Mouse (Mus musculus) hindbrain, embryonic 15.5 days (tissue): Measurements from ENCODE around the gene Mst1r. TPM values are rescaled to one million over a fixed set of nuclear protein-coding genes. Genes with fewer than 3 reads are reported as not detected.
A peak's percentile ranks its signal among the peaks of the same experiment; 100 is the strongest.

Experiments
- ATAC-seq: fragments of 200-750 bp; cut with Nextera tagmentation; 2 replicates; pipeline ENCODE4 v1.8.0; 2017; ENCODE audit warnings: low read depth, moderate number of reproducible peaks, moderate TSS enrichment; ENCODE audit not compliant: low FRiP score
- H3K27ac ChIP-seq: fragments of 300-500 bp; sonication (generic); replicated peaks from 2 replicates; pipeline ENCODE4 v1.5.1; 2015; ENCODE audit warnings: mild to moderate bottlenecking, inconsistent platforms
- H3K27me3 ChIP-seq: fragments of 300-500 bp; sonication (generic); 2 replicates; pipeline ENCODE4 v1.6.1; 2015; ENCODE audit warnings: control low read depth, inconsistent platforms
- H3K36me3 ChIP-seq: fragments of 300-500 bp; sonication (generic); 2 replicates; pipeline ENCODE4 v1.6.1; 2015; ENCODE audit warnings: control low read depth, inconsistent platforms
- H3K4me1 ChIP-seq: fragments of 300-500 bp; sonication (generic); replicated peaks from 2 replicates; pipeline ENCODE4 v1.6.1; 2015; ENCODE audit warnings: control low read depth, inconsistent platforms
- H3K4me2 ChIP-seq: fragments of 300-500 bp; sonication (generic); 2 replicates; pipeline ENCODE4 v1.6.1; 2015; ENCODE audit warnings: moderate library complexity, mild to moderate bottlenecking, inconsistent platforms
- H3K4me3 ChIP-seq: fragments of 300-500 bp; sonication (generic); 2 replicates; pipeline ENCODE4 v1.5.1; 2015; ENCODE audit warnings: mild to moderate bottlenecking, inconsistent platforms
- H3K9ac ChIP-seq: fragments of 300-500 bp; sonication (generic); 2 replicates; pipeline ENCODE4 v1.6.1; 2015; ENCODE audit warnings: inconsistent platforms
- H3K9me3 ChIP-seq: fragments of 300-500 bp; sonication (generic); 2 replicates; pipeline ENCODE4 v1.6.1; 2016; ENCODE audit warnings: control low read depth, inconsistent platforms
- WGBS: fragments of 180-500 bp; shearing (Covaris S2); methylation state at CpG from one replicate; pipeline ENCODE4 v1.1.7; 2015; 5-methylcytosine and 5-hydroxymethylcytosine counted together
- polyA plus RNA-seq: library from polyadenylated mRNA; unstranded; fragments of >200 nt; fragmentation: Nextera tagmentation; extraction: Ambion mirVana; gene quantifications from 2 replicates; pipeline ENCODE4 v1.2.1, GENCODE M21; 2015

The Mst1r gene
- polyA plus RNA-seq = 1.4 and 1.9 TPM in 2 replicates

GRCm38 (mm10) chr9:107906252-107906966, at the start of gene Mst1r:
Mst1r (plus strand) TSS chr9:107906873.
- Histone ChIP-seq H3K4me1 (peaks cover 18% of the 10 kb centered on the region), H3K4me2 (peak within 1 kb of the TSS; percentile 53), H3K36me3 (no peaks in the 10 kb centered on the region), H3K9ac (peak within 1 kb of the TSS; percentile 20; the same call in 1 of the 2 replicates), H3K9me3 (no peaks in the 10 kb centered on the region), H3K4me3 (peak within 1 kb of the TSS; percentile 26), H3K27ac (no peak within 1 kb of the TSS), H3K27me3 (no peaks in the 10 kb centered on the region)
- 0 out of 2 replicates have a peak, but pooled peaks have one; percentile 49 for ATAC-seq
- 20% methylated on average over 19 of the region's 19 CpGs for WGBS

- H3K4me1 ChIP-seq = no peaks in the 10 kb centered on the region
- WGBS = 97% methylated on average over 3 of the region's 3 CpGs
- H3K27me3 ChIP-seq = no peaks in the 10 kb centered on the region
- no peak overlapping the region for H3K4me2 ChIP-seq
- no peak for ATAC-seq
- peaks cover 14% of the 10 kb centered on the region; the same call in 1 of the 2 replicates for H3K36me3 ChIP-seq
- no peak overlapping the region for H3K9ac ChIP-seq
- no peak overlapping the region for H3K4me3 ChIP-seq
- no peaks in the 10 kb centered on the region for H3K9me3 ChIP-seq
- H3K27ac ChIP-seq = no peak overlapping the region
Observed at GRCm38 (mm10) chr9:107858343-107858742, 48.3 kb upstream of the Mst1r start.

DNA sequence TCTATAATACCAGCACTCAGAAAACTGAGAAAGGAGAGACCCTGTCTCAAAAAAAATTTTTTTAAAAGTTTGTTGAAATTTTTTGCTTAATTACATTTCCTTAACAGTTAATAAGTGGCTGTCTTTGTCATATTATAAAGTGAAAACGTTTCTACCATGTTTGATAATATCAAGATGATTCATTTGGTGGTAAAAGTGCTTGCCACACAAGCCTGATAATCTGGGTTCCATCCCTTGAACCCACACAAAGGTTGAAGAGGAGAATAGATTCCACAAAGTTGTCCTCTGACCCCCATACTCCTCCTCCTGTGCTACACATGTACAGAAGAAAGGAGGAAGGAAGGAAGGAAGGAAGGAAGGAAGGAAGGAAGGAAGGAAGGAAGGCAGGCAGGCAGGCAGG, 42.2 kb upstream of the Mst1r start:
- Histone ChIP-seq H3K4me3 (no peak overlapping the region), H3K9ac (no peak overlapping the region), H3K9me3 (no peaks in the 10 kb centered on the region), H3K4me1 (peaks cover 3% of the 10 kb centered on the region; the same call in 1 of the 2 replicates), H3K4me2 (no peak overlapping the region), H3K36me3 (no peaks in the 10 kb centered on the region), H3K27me3 (no peaks in the 10 kb centered on the region), H3K27ac (no peak overlapping the region)
- WGBS = 94% methylated on average over 1 of the region's 1 CpGs
- ATAC-seq = no peak

- Histone ChIP-seq H3K9me3 (no peaks in the 10 kb centered on the region), H3K9ac (no peak overlapping the region), H3K4me1 (peaks cover 12% of the 10 kb centered on the region), H3K27me3 (no peaks in the 10 kb centered on the region), H3K4me2 (no peak overlapping the region), H3K36me3 (no peaks in the 10 kb centered on the region), H3K4me3 (no peak overlapping the region), H3K27ac (no peak overlapping the region)
- 95% methylated on average over 2 of the region's 2 CpGs for WGBS
- no peak for ATAC-seq
Observed at GRCm38 (mm10) chr9:107866081-107866480, 40.6 kb upstream of the Mst1r start.

DNA sequence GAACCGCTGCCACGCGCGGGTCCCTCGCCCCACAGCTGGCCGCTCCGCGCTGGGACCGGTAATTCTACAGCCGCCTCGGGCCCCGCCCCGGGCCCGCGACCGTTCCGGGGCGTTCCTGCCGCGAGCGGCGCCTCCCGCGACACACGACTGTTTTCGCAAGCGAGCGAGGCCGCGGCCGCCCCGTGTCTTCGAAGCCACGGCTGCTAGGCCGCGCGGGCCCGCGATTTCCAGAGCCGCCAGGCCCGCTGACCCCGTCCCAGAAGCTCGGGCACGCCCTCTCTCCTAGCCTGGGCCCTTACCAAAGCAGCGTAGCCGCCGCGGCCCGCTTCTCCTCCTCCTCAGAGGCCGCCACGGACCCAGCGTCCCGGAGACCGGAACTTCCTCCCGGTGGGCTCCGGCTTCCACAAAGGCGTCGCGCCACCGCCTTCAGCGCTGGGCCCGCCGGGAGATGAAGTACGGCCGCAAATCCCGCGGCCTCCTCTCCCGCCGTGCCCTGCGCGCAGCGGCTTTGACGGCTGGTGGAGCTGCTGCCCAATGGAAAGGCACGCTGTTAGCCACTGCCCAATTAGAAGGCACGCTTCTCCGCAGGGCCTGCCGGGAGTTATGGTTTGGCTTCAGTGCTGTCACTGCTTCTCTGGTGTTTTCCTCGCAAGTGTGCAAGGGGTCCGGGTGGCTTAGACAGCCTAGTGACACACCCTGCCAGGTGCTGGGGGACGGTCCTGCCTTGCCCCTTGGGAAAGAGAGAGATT, 34.1 kb upstream of the Mst1r start:
- Histone ChIP-seq H3K27me3 (no peaks in the 10 kb centered on the region), H3K4me2 (peak overlapping the region; percentile 70), H3K27ac (peak overlapping the region; percentile 93), H3K4me1 (peaks cover 26% of the 10 kb centered on the region), H3K9me3 (no peaks in the 10 kb centered on the region), H3K36me3 (no peaks in the 10 kb centered on the region), H3K4me3 (peak overlapping the region; percentile 63), H3K9ac (peak overlapping the region; percentile 82)
- WGBS = under 1% methylated on average over 79 of the region's 80 CpGs
- ATAC-seq = peak; percentile 100

DNA sequence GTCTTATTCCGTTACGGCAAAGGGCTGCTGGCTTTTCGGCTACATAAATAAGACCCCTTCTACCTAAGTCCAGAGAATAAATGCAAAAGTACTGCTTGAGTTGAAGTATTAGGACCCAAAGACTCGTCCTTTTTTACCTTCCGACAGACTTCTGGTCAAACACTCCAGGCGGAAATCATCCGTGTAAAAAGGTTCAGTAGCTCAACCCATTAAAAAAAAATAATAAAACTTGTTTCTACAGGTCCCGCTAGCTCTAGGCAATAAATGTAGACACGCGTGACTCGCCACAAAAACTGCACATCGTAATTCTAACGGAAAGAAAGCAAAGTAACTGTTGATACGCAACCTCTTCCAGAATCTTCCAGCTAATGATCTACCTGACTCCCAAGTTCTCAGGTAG, 33.5 kb upstream of the Mst1r start, which contains the start of gene Rbm6:
TSS of gene Rbm6 (minus strand) at position 101 of the 400 bp plus-strand sequence.
- Histone ChIP-seq H3K36me3 (no peaks in the 10 kb centered on the region), H3K4me2 (peak within 1 kb of the TSS; percentile 70), H3K4me1 (peaks cover 26% of the 10 kb centered on the region), H3K27ac (peak within 1 kb of the TSS; percentile 93), H3K4me3 (peak within 1 kb of the TSS; percentile 63), H3K9ac (peak within 1 kb of the TSS; percentile 82), H3K27me3 (no peaks in the 10 kb centered on the region), H3K9me3 (no peaks in the 10 kb centered on the region)
- no peak for ATAC-seq
- WGBS = 9% methylated on average over 14 of the region's 14 CpGs

DNA sequence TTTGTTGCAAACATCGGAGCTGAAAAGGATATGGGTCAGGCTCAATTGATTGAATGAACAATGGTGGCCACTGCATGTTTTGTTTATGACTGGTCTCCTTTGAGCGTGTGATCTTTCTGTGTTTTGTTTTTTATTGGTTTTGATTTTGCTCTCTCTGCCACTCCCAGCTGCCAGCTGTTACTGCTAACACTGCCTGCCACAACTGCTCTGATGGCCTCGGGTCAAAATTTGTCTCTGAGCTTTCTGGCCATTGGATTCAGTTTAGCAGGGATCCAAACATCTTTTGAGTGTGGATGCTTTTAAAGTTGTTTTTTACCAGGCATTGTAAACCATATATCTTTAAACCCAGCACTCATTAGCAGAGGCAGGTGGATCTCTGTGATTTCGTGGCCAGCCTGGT, 26.3 kb upstream of the Mst1r start:
- WGBS = 75% methylated on average over 4 of the region's 4 CpGs
- H3K9ac ChIP-seq = no peak overlapping the region
- H3K27ac ChIP-seq = no peak overlapping the region
- ATAC-seq = no peak
- no peak overlapping the region for H3K4me3 ChIP-seq
- H3K4me1 ChIP-seq = no peaks in the 10 kb centered on the region
- H3K9me3 ChIP-seq = no peaks in the 10 kb centered on the region
- no peaks in the 10 kb centered on the region for H3K36me3 ChIP-seq
- H3K27me3 ChIP-seq = no peaks in the 10 kb centered on the region
- no peak overlapping the region for H3K4me2 ChIP-seq

- H3K4me1 ChIP-seq = peaks cover 22% of the 10 kb centered on the region
- no peaks in the 10 kb centered on the region for H3K36me3 ChIP-seq
- peak; percentile 97 for ATAC-seq
- peak within 1 kb of the TSS; percentile 81 for H3K9ac ChIP-seq
- under 1% methylated on average over 28 of the region's 28 CpGs for WGBS
- H3K27ac ChIP-seq = peak within 1 kb of the TSS; percentile 85
- H3K4me2 ChIP-seq = peak within 1 kb of the TSS; percentile 82
- peak within 1 kb of the TSS; percentile 91 for H3K4me3 ChIP-seq
- no peaks in the 10 kb centered on the region for H3K9me3 ChIP-seq
- H3K27me3 ChIP-seq = peaks cover 10% of the 10 kb centered on the region
Observed at GRCm38 (mm10) chr9:107887804-107888266, 18.8 kb upstream of the Mst1r start, which contains the start of gene Mon1a. Mon1a (plus strand) TSS chr9:107888151.

GRCm38 (mm10) chr9:107888267-107888850, 18.3 kb upstream of the Mst1r start:
- Histone ChIP-seq H3K27ac (peak overlapping the region; percentile 85), H3K36me3 (no peaks in the 10 kb centered on the region), H3K9ac (peak overlapping the region; percentile 81), H3K4me1 (peaks cover 22% of the 10 kb centered on the region), H3K4me2 (peak overlapping the region; percentile 82), H3K4me3 (peak overlapping the region; percentile 91), H3K9me3 (no peaks in the 10 kb centered on the region), H3K27me3 (peaks cover 10% of the 10 kb centered on the region)
- peak; percentile 86 for ATAC-seq
- WGBS = 0% methylated on average over 18 of the region's 18 CpGs

DNA sequence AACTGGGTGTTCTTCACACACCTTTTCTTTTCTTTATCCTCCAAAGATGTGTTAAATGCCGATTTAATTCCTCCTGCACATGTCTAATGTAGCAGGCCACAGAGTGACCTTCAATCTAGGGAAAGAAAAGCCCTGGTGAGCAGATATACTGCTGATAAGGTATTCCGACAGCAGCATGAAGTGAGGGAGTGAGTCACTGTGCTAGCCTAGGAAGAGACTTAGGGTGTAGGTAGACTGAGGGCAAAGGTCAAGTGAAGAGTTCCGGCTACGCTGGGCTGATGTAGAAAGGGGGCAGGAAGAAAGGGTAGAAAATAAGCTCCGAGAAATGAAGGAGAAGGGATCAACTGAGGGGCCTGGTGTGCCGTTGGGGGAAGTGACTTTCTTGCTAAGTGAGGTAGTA, 16.4 kb upstream of the Mst1r start:
- no peak for ATAC-seq
- H3K4me3 ChIP-seq = no peak overlapping the region
- peaks cover 10% of the 10 kb centered on the region for H3K27me3 ChIP-seq
- 94% methylated on average over 6 of the region's 6 CpGs for WGBS
- H3K4me1 ChIP-seq = peaks cover 22% of the 10 kb centered on the region
- no peak overlapping the region for H3K9ac ChIP-seq
- no peak overlapping the region for H3K4me2 ChIP-seq
- H3K36me3 ChIP-seq = no peaks in the 10 kb centered on the region
- no peak overlapping the region for H3K27ac ChIP-seq
- no peaks in the 10 kb centered on the region for H3K9me3 ChIP-seq

DNA sequence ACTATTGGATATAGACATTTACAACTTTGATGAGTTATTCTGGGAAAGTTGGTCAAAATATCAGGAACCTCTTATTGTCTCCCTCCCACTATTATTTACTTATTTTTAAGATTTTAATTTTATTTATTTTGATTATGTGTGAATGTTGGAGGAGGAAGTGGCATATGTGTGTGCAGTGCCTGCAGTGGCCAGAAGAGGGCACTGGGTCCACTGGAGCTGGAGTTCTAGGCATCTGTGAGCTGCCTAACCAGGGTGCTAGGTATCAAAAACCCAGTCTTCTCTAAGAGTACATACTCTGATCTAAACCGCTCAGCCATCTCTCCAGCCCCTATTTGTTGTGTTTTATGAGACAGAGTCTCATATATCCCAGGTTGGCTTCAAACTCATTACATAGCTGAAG, 15.7 kb upstream of the Mst1r start:
- Histone ChIP-seq H3K4me3 (no peak overlapping the region), H3K27me3 (peaks cover 9% of the 10 kb centered on the region), H3K27ac (no peak overlapping the region), H3K9ac (no peak overlapping the region), H3K4me2 (no peak overlapping the region), H3K36me3 (no peaks in the 10 kb centered on the region), H3K4me1 (peaks cover 22% of the 10 kb centered on the region), H3K9me3 (no peaks in the 10 kb centered on the region)
- WGBS = 92% methylated on average over 1 of the region's 1 CpGs
- no peak for ATAC-seq

DNA sequence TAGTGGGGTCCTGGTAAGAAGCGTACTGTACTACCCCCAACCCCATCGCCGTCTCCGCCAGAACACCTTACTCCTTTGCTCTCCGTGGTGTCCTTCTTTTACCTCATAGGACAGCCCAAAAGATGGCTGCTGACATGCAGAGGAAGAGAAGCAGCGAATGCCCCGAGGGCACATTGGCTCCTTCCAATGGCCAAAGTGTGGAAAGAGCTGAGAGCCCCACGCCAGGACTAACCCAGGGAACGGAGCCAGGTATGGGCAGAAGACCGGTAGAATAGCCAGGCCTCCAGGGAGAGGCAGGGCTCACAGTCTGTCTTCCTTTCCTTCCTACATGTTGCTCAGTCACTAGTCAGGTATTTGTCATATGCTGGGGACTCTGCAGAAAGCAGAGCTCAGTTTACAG, 8.1 kb upstream of the Mst1r start:
- Histone ChIP-seq H3K4me2 (no peak overlapping the region), H3K27ac (no peak overlapping the region), H3K4me1 (peaks cover 14% of the 10 kb centered on the region), H3K36me3 (peaks cover 9% of the 10 kb centered on the region), H3K9ac (no peak overlapping the region), H3K27me3 (peaks cover 11% of the 10 kb centered on the region; the same call in 1 of the 2 replicates), H3K9me3 (no peaks in the 10 kb centered on the region), H3K4me3 (no peak overlapping the region)
- ATAC-seq = no peak
- 88% methylated on average over 10 of the region's 10 CpGs for WGBS
